Mouse (Mus musculus) thymus, postnatal 25 days (tissue): ENCODE measurements around the gene Opa3.

Source experiments
- DNase-seq: peaks from one replicate; pipeline ENCODE4 v3.0.0; 2022

Opa3 gene

GRCm38 (mm10) chr7:19227883-19228792, at the start of gene Opa3:
Gene Opa3 (plus strand): TSS chr7:19228334.
- DNase-seq: peak; percentile 99

- DNase-seq: peak; percentile 84
Measured at GRCm38 (mm10) chr7:19178443-19179092, 49.6 kb upstream of the Opa3 start.

- peak; percentile 60 for DNase-seq
Measured at GRCm38 (mm10) chr7:19179173-19179572, 49.0 kb upstream of the Opa3 start.

GRCm38 (mm10) chr7:19179936-19180335, 48.2 kb upstream of the Opa3 start:
- DNase-seq: no peak

GRCm38 (mm10) chr7:19180862-19181429, 47.2 kb upstream of the Opa3 start:
- DNase-seq: peak; percentile 64

- DNase-seq: no peak
Measured at GRCm38 (mm10) chr7:19184250-19184649, 43.9 kb upstream of the Opa3 start.

- no peak for DNase-seq
Measured at GRCm38 (mm10) chr7:19184758-19185157, 43.4 kb upstream of the Opa3 start.

- no peak for DNase-seq
Measured at GRCm38 (mm10) chr7:19194676-19195075, 33.5 kb upstream of the Opa3 start.

- peak; percentile 51 for DNase-seq
Measured at GRCm38 (mm10) chr7:19196676-19197075, 31.5 kb upstream of the Opa3 start.

GRCm38 (mm10) chr7:19197985-19198384, 30.1 kb upstream of the Opa3 start:
- DNase-seq: peak; percentile 49

GRCm38 (mm10) chr7:19201660-19202059, 26.5 kb upstream of the Opa3 start:
- no peak for DNase-seq

GRCm38 (mm10) chr7:19202065-19202850, 25.9 kb upstream of the Opa3 start:
- no peak for DNase-seq

- no peak for DNase-seq
Measured at GRCm38 (mm10) chr7:19208201-19208910, 19.8 kb upstream of the Opa3 start.

GRCm38 (mm10) chr7:19208944-19209472, 19.1 kb upstream of the Opa3 start:
- no peak for DNase-seq

- DNase-seq: no peak
Measured at GRCm38 (mm10) chr7:19209494-19209893, 18.6 kb upstream of the Opa3 start.

GRCm38 (mm10) chr7:19210010-19210409, 18.1 kb upstream of the Opa3 start:
- no peak for DNase-seq

- no peak for DNase-seq
Measured at GRCm38 (mm10) chr7:19211041-19211675, 17.0 kb upstream of the Opa3 start.

- peak; percentile 22 for DNase-seq
Measured at GRCm38 (mm10) chr7:19211996-19212755, 16.0 kb upstream of the Opa3 start, which contains the start of gene Gpr4. Gene Gpr4 (plus strand): TSS chr7:19212538.

- no peak for DNase-seq
Measured at GRCm38 (mm10) chr7:19213385-19213784, 14.7 kb upstream of the Opa3 start.

- no peak for DNase-seq
Measured at GRCm38 (mm10) chr7:19214369-19214768, 13.8 kb upstream of the Opa3 start.

- no peak for DNase-seq
Measured at GRCm38 (mm10) chr7:19214940-19215339, 13.2 kb upstream of the Opa3 start.
